Mouse (Mus musculus): ENCODE data around the gene Nbdy. TPM values are rescaled to one million over a fixed set of nuclear protein-coding genes. Genes with fewer than 3 reads are reported as not detected.

Nbdy gene
- polyA plus RNA-seq, 1 experiment from 2014 or later = 163 TPM

Other genes starting within 250 kb of the Nbdy start
- gene Ubqln2, start 225.4 kb upstream of the Nbdy start, polyA plus RNA-seq (2015; fragmentation: Nextera tagmentation; extraction: Ambion mirVana) = 38.5 and 42.0 TPM in 2 replicates
- not detected in 2 replicates for gene Cypt3, start 165.0 kb upstream of the Nbdy start, polyA plus RNA-seq (2015; fragmentation: Nextera tagmentation; extraction: Ambion mirVana)
- 2.6 and 3.7 TPM in 2 replicates for gene Kctd12b, start 27.2 kb upstream of the Nbdy start, polyA plus RNA-seq (2015; fragmentation: Nextera tagmentation; extraction: Ambion mirVana)
- 26.2 and 26.5 TPM in 2 replicates for gene Spin2c, start 108.6 kb downstream of the Nbdy start, polyA plus RNA-seq (2015; fragmentation: Nextera tagmentation; extraction: Ambion mirVana)